Comparison of ENCODE assay signal across 14 mouse cellular contexts in the genomic region with DNA sequence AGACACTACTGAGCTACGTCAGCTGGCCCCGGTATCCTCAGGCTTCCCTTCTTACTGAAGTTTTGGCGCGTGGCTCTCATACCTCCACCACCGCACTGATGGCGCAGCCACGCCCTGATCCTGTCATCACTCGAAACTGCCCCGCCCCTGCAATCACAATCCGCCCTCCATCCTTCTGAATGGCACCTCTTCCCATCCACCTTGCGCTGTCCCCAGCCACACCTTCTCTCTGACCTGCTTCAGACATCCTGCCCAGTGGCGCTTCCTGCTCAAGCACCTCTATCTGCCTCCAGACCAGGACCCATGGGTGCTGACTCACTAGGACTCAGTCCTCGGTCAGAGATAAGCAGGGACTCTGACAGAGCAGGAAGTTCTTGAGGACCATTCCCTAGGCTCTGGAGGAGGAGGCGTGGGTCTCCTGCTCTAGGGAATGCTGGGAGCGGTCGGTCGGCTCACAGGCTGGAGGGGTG. TPM values are rescaled to one million over a fixed set of nuclear protein-coding genes. Genes with fewer than 3 reads are reported as not detected.
DNase-seq lines count a peak whose midpoint lies in the region; ATAC-seq and TF ChIP-seq lines count a peak whose summit lies in the region.
"Had no signal": no experiment of that assay in that cellular context is flagged by ENCODE, and none has a peak within 500 bp of the region (broad histone marks: within the 10 kb centered on the region; RNA-seq: fewer than 3 reads in every experiment).

No protein-coding gene starts in this region.

- WGBS in lung, embryonic 15.5 days, result 6% methylated on average over 17 of the region's 17 CpGs

- no peak overlapping the region for H3K27ac ChIP-seq in lung, embryonic 15.5 days
- H3K27ac ChIP-seq in ES-E14 (ENCODE audit: insufficient read depth, low read depth, low read length, poor library complexity, severe bottlenecking), result no peak overlapping the region
- H3K27ac ChIP-seq: forebrain, embryonic 12.5 days; limb, embryonic 12.5 days had no signal

- no peaks in the 10 kb centered on the region for H3K36me3 ChIP-seq in lung, embryonic 15.5 days
- H3K36me3 ChIP-seq in ES-E14 (ENCODE audit: control insufficient read depth, insufficient read depth, low read length, poor library complexity, severe bottlenecking), result no peaks in the 10 kb centered on the region
- H3K36me3 ChIP-seq: forebrain, embryonic 12.5 days; limb, embryonic 12.5 days had no signal

- H3K9me3 ChIP-seq in lung, embryonic 15.5 days, result no peaks in the 10 kb centered on the region
- H3K9me3 ChIP-seq in ES-E14 (ENCODE audit: control insufficient read depth, insufficient read depth, low read depth, low read length), result no peaks in the 10 kb centered on the region
- H3K9me3 ChIP-seq: forebrain, embryonic 12.5 days; limb, embryonic 12.5 days had no signal

- peak overlapping the region; percentile 16; the same call in 1 of the 2 replicates for H3K4me2 ChIP-seq in lung, embryonic 15.5 days
- H3K4me2 ChIP-seq: forebrain, embryonic 12.5 days; limb, embryonic 12.5 days had no signal

- no peak for DNase-seq in lung, postnatal 14 days
- no peak for DNase-seq in ES-E14 (ENCODE audit: low read depth, low spot score)
- peak; percentile 26 to 28 for DNase-seq in natural killer cell, adult 2 months (ENCODE audit: low spot score in 2 of 2)
- DNase-seq in frontal cortex, postnatal 10 days (ENCODE audit: low spot score in 2 of 2), result no peak
- DNase-seq in adrenal gland, postnatal 4 days (ENCODE audit: low spot score in 2 of 2), result no peak
- no peak for DNase-seq in right cerebral cortex, postnatal 4 days
- DNase-seq: cerebellum, adult 9-11 months; kidney, postnatal 25 days; right cerebral cortex, adult 18-20 months had no signal

- H3K4me3 ChIP-seq in lung, embryonic 15.5 days, result no peak overlapping the region
- H3K4me3 ChIP-seq in ES-E14 (ENCODE audit: insufficient read depth in 1 of 2, low read depth in 1 of 2, low read length in 2 of 2, poor library complexity in 1 of 2, severe bottlenecking in 1 of 2), result peak overlapping the region; percentile 45 to 52
- H3K4me3 ChIP-seq: forebrain, embryonic 12.5 days; limb, embryonic 12.5 days had no signal

- in situ Hi-C loops in ES-E14 (cut with MboI; ENCODE audit: low sequenced_read_pairs in 2 of 2, unreplicated experiment in 2 of 2), result no loop called here

- peak; percentile 36; the same call in 1 of the 2 replicates for ATAC-seq in lung, embryonic 15.5 days (ENCODE audit: borderline replicate concordance, extremely low read depth, low FRiP score, low TSS enrichment)
- peak; percentile 40 to 46; a peak in 3 of 4 replicates for ATAC-seq in hematopoietic stem cell, adult 5-6 weeks (replicated peaks in 1 of 2; ENCODE audit: insufficient read depth in 1 of 2, low FRiP score in 2 of 2, low TSS enrichment in 1 of 2, low read depth in 1 of 2, poor library complexity in 2 of 2, severe bottlenecking in 2 of 2)

- H3K4me1 ChIP-seq in lung, embryonic 15.5 days, result 0 out of 2 replicates have a peak, but pooled peaks cover 10% of the 10 kb centered on the region
- peaks cover 4 to 16% of the 10 kb centered on the region in 2 experiments for H3K4me1 ChIP-seq in ES-E14 (ENCODE audit: control insufficient read depth in 2 of 2, insufficient read depth in 2 of 2, low read length in 2 of 2, poor library complexity in 1 of 2)

- peaks cover 23% of the 10 kb centered on the region for H3K27me3 ChIP-seq in lung, embryonic 15.5 days

- H3K9ac ChIP-seq in lung, embryonic 15.5 days, result no peak overlapping the region
- H3K9ac ChIP-seq in ES-E14 (ENCODE audit: insufficient read depth, low read depth, low read length, poor library complexity, severe bottlenecking), result no peak overlapping the region
- H3K9ac ChIP-seq: forebrain, embryonic 12.5 days; limb, embryonic 12.5 days had no signal

TF ChIP-seq in ES-E14, 5 proteins besides CTCF, POLR2A, EP300 and RAD21:
- TF ChIP-seq HCFC1 (IDR thresholded peaks at IDR 0.05; ENCODE audit: borderline replicate concordance, insufficient read depth, low read length) (no peak), ZNF384 (IDR thresholded peaks at IDR 0.05; ENCODE audit: low read depth, low read length) (no peak), CHD2 (IDR thresholded peaks at IDR 0.05; ENCODE audit: low read depth, low read length) (no peak), ZC3H11A (IDR thresholded peaks at IDR 0.05; ENCODE audit: borderline replicate concordance, low read depth, low read length) (no peak), MAFK (IDR thresholded peaks at IDR 0.05; ENCODE audit: insufficient read depth, low read depth, low read length) (no peak)

RNA-seq across cellular contexts. Expression of a gene that starts 10.6 kb away (rescaled TPM):
- polyA plus RNA-seq in lung, embryonic 15.5 days (2015; fragmentation: Nextera tagmentation; extraction: Ambion mirVana), result 6.0 and 6.2 TPM in 2 replicates
- 3.7 and 4.1 TPM in 2 replicates for total RNA-seq in ES-E14 (2012; rRNA removed)
- 0.60 TPM in 1 of 2 replicates, not detected in the other for total RNA-seq in hematopoietic stem cell, adult 5-6 weeks (2017)
- 1 to 10 TPM in 1 of 2 experiments, under 1 TPM in 1; 0.62 to 1.5 TPM for total RNA-seq in adrenal gland, postnatal 4 days (2021)
- total RNA-seq: heart, adult 18-20 months had no signal

RNA-seq across cellular contexts. Expression of a gene that starts 25.0 kb away (rescaled TPM):
- polyA plus RNA-seq in lung, embryonic 15.5 days (2015; fragmentation: Nextera tagmentation; extraction: Ambion mirVana), result 10.9 and 11.5 TPM in 2 replicates
- total RNA-seq in ES-E14 (2012; rRNA removed), result 8.0 and 9.0 TPM in 2 replicates
- total RNA-seq in hematopoietic stem cell, adult 5-6 weeks (2017), result 0.74 and 0.75 TPM in 2 replicates
- total RNA-seq in adrenal gland, postnatal 4 days (2021), result 10 to 100 TPM; 23.8 to 27.5 TPM

RNA-seq across cellular contexts. Expression of a gene that starts 47.4 kb away (rescaled TPM):
- 606 and 658 TPM in 2 replicates for polyA plus RNA-seq in lung, embryonic 15.5 days (2015; fragmentation: Nextera tagmentation; extraction: Ambion mirVana)
- total RNA-seq in ES-E14 (2012; rRNA removed), result 2,234 and 2,688 TPM in 2 replicates
- total RNA-seq in hematopoietic stem cell, adult 5-6 weeks (2017), result 828 and 1,143 TPM in 2 replicates
- 1,000 to 10,000 TPM; 1,198 to 1,213 TPM for total RNA-seq in adrenal gland, postnatal 4 days (2021)

Comparison
In these comparisons a context has a peak if more than half of its experiments do, and no peak if none do; other contexts are left out.
1. DNase-seq: peak in natural killer cell, adult 2 months (2 of 2); none in lung, postnatal 14 days (single experiment), ES-E14 (single experiment), frontal cortex, postnatal 10 days (0 of 2), adrenal gland, postnatal 4 days (0 of 2) and right cerebral cortex, postnatal 4 days (single experiment).